Mouse (Mus musculus): Measurements from ENCODE around the gene Nfe2.

- TF ChIP-seq GATA1 (IDR thresholded peaks at IDR 0.05; ENCODE audit: borderline replicate concordance, low read length): no peak
- no peak for TF ChIP-seq FLI1 (IDR thresholded peaks at IDR 0.05; ENCODE audit: low read length)
Measured at GRCm38 (mm10) chr15:103227022-103227421, 31.2 kb downstream of the Nfe2 start.
